Mouse (Mus musculus) bone marrow, adult 2 months (tissue): ENCODE measurements at regions not wholly inside any gene's neighbourhood (a gene's known extent, or its start where the extent isn't known, plus 50 kb on each side); places are given as distances from the start of the nearest gene placed in this dataset.

Experiments
- H3K27ac ChIP-seq: fragments of 200-500 bp; 2 replicates; pipeline ENCODE4 v1.5.1; 2012; ENCODE audit warnings: low read depth, mild to moderate bottlenecking, control low read depth, inconsistent platforms, low read length; ENCODE audit not compliant: control insufficient read depth, poor library complexity, insufficient read depth
- H3K4me1 ChIP-seq: fragments of 200-500 bp; 2 replicates; pipeline ENCODE4 v1.6.1; 2011; ENCODE audit warnings: low read length; ENCODE audit not compliant: control insufficient read depth, insufficient read depth
- H3K4me3 ChIP-seq: fragments of 200-500 bp; replicated peaks from 2 replicates; pipeline ENCODE3; 2011; ENCODE audit warnings: mild to moderate bottlenecking, low read depth, low read length, control low read depth; ENCODE audit not compliant: control insufficient read depth
- CTCF ChIP-seq: fragments of 200-500 bp; IDR thresholded peaks from 2 replicates; pipeline ENCODE4 v1.5.1; 2011; ENCODE audit warnings: low read length, control low read depth; ENCODE audit not compliant: control insufficient read depth, insufficient read depth
- POLR2A ChIP-seq: fragments of 200-500 bp; IDR thresholded peaks from 2 replicates; pipeline ENCODE4 v1.6.1; 2011; ENCODE audit warnings: low read depth, mild to moderate bottlenecking, control low read depth, low read length, borderline replicate concordance; ENCODE audit not compliant: control insufficient read depth
- WGBS: fragments of 180-500 bp; shearing (Covaris S2); methylation state at CpG from one replicate; pipeline ENCODE4 v1.1.7; 2018; 5-methylcytosine and 5-hydroxymethylcytosine counted together

GRCm38 (mm10) chr1:125307223-125307622 lies 128.3 kb downstream of the Actr3 start:
- 75% methylated on average over 3 of the region's 3 CpGs for WGBS

GRCm38 (mm10) chr1:125298520-125299090 lies 136.9 kb downstream of the Actr3 start:
- 85% methylated on average over 5 of the region's 5 CpGs for WGBS
- TF ChIP-seq CTCF (no peak), POLR2A (no peak)
- Histone ChIP-seq H3K4me3 (no peak overlapping the region), H3K4me1 (no peaks in the 10 kb centered on the region), H3K27ac (no peak overlapping the region)

More at GRCm38 (mm10) chr1:125307223-125307622, 128.3 kb downstream of the Actr3 start:
- Histone ChIP-seq H3K4me3 (no peak overlapping the region), H3K4me1 (no peaks in the 10 kb centered on the region), H3K27ac (no peak overlapping the region)
- TF ChIP-seq CTCF: no peak
- no peak for TF ChIP-seq POLR2A

GRCm38 (mm10) chr1:125295646-125296045 lies 139.9 kb downstream of the Actr3 start:
- TF ChIP-seq POLR2A (no peak), CTCF (no peak)
- WGBS: 86% methylated on average over 3 of the region's 3 CpGs
- Histone ChIP-seq H3K27ac (no peak overlapping the region), H3K4me1 (no peaks in the 10 kb centered on the region), H3K4me3 (no peak overlapping the region)

GRCm38 (mm10) chr1:125290320-125291021 lies 145.1 kb downstream of the Actr3 start:
- Histone ChIP-seq H3K4me3 (no peak overlapping the region), H3K4me1 (no peaks in the 10 kb centered on the region), H3K27ac (no peak overlapping the region)
- 83% methylated on average over 12 of the region's 12 CpGs for WGBS
- TF ChIP-seq POLR2A (no peak), CTCF (no peak)

- TF ChIP-seq POLR2A (no peak), CTCF (no peak)
- WGBS: 45% methylated on average over 2 of the region's 2 CpGs
- no peaks in the 10 kb centered on the region for H3K4me1 ChIP-seq
- no peak overlapping the region for H3K4me3 ChIP-seq
- H3K27ac ChIP-seq: no peak overlapping the region
These were observed 149.2 kb downstream of the Actr3 start for GRCm38 (mm10) chr1:125286347-125286746.

- TF ChIP-seq POLR2A (no peak), CTCF (no peak)
- WGBS: 67% methylated on average over 2 of the region's 2 CpGs
- no peaks in the 10 kb centered on the region for H3K4me1 ChIP-seq
- H3K27ac ChIP-seq: no peak overlapping the region
- H3K4me3 ChIP-seq: no peak overlapping the region
These were observed 150.8 kb downstream of the Actr3 start for GRCm38 (mm10) chr1:125284693-125285092.

- 79% methylated on average over 2 of the region's 2 CpGs for WGBS
- Histone ChIP-seq H3K27ac (no peak overlapping the region), H3K4me3 (no peak overlapping the region), H3K4me1 (no peaks in the 10 kb centered on the region)
- TF ChIP-seq CTCF (no peak), POLR2A (no peak)
These were observed 161.8 kb downstream of the Actr3 start for GRCm38 (mm10) chr1:125273752-125274151.

- 18% methylated on average over 6 of the region's 6 CpGs for WGBS
- no peaks in the 10 kb centered on the region for H3K4me1 ChIP-seq
- H3K4me3 ChIP-seq: no peak overlapping the region
- TF ChIP-seq CTCF (no peak), POLR2A (no peak)
- no peak overlapping the region for H3K27ac ChIP-seq
These were observed 171.8 kb downstream of the Actr3 start for GRCm38 (mm10) chr1:125263684-125264083.

- TF ChIP-seq POLR2A (no peak), CTCF (no peak)
- Histone ChIP-seq H3K4me1 (no peaks in the 10 kb centered on the region), H3K4me3 (no peak overlapping the region), H3K27ac (no peak overlapping the region)
- WGBS: 78% methylated on average over 6 of the region's 6 CpGs
These were observed 172.5 kb downstream of the Actr3 start for GRCm38 (mm10) chr1:125263068-125263467.

GRCm38 (mm10) chr1:125242345-125242744 lies 193.2 kb downstream of the Actr3 start:
- no peak overlapping the region for H3K27ac ChIP-seq
- no peaks in the 10 kb centered on the region for H3K4me1 ChIP-seq
- WGBS: 87% methylated on average over 7 of the region's 7 CpGs
- no peak for TF ChIP-seq POLR2A
- TF ChIP-seq CTCF: no peak
- no peak overlapping the region for H3K4me3 ChIP-seq
